Mouse (Mus musculus) heart, postnatal 0 days (tissue): Measurements from ENCODE around the gene Gatad2a.
A peak's percentile ranks its signal among the peaks of the same experiment; 100 is the strongest.

Experiments
- CTCF ChIP-seq: IDR thresholded peaks from 2 replicates; pipeline ENCODE4 v1.5.1; 2016; ENCODE audit warnings: antibody characterized with exemption, control low read depth, low read depth
- EP300 ChIP-seq: IDR thresholded peaks from 2 replicates; pipeline ENCODE4 v1.6.1; 2016; ENCODE audit warnings: antibody characterized with exemption, low read depth

GRCm38 (mm10) chr8:69901484-69902162 is 94.6 kb downstream of the Gatad2a start:
- peak; percentile 44; the same call in 1 of the 2 replicates for TF ChIP-seq CTCF
- TF ChIP-seq EP300, result 0 out of 2 replicates have a peak, but pooled peaks have one; percentile 71
